Mouse (Mus musculus): ENCODE data around the gene Naip6.
"Not testable (repeated sequence)": the region's sequence is repeated elsewhere in the genome, so short reads cannot be mapped to it uniquely, and the experiment has no call there.

Gene Naip6

GRCm38 (mm10) chr13:100317256-100317893 lies at the start of gene Naip6:
Gene Naip6 (minus strand): TSS chr13:100317674.
- peak in 1 of 2 experiments; percentile 4 for DNase-seq (ENCODE audit: low spot score in 2 of 2)

DNA sequence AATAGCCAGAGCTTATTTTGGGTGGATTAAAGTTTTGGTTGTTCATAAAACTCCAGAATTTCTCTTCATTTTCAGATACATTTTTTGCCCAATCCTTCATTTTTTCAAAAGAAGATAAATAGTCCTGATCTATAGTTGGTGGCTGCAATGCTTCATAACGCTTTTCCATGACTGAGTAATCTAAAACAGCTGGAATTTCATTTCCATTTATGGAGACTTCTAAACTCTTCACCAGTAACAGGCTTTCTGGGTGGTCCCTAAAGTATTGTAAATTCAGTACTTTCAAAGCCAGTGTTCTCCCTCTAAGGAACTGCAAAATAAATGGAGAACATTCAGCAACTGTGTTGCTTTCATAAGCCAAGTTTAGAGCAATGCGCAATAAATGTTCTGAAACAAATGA lies 34.8 kb upstream of the Naip6 start:
- DNase-seq (ENCODE audit: low spot score in 2 of 2) = not testable (repeated sequence)

DNA sequence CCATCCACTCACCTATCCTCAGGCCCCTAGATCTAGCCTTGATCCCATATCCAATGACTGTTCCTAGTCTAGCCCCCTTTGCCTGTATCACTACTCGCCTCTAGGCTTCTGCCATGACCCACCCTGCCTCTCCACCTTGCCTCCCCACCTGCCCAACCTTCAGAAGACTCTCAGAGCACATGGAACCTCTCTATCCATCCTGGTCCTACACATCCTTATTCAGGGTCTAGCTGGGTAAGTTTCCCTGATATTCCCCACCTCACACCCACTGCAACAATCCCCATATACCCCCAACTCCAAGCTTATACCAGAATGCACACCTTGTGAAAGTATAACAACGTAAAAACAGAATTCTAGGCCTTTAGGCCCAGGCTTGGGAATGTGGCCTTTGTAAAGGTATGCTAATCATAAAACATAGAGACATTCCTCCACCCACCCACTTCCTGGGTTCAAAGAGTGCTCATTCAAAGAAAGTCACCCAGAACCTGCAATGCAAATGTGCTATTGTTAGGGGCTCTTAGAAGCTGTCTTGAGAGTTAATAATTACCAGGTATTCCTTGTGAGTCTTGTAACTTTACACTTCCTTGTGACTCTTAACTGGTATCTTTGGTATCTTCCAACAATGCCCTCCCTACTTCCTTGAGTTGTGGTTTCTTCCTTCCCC lies 32.2 kb upstream of the Naip6 start:
- DNase-seq (ENCODE audit: low spot score in 2 of 2) = not testable (repeated sequence)

DNA sequence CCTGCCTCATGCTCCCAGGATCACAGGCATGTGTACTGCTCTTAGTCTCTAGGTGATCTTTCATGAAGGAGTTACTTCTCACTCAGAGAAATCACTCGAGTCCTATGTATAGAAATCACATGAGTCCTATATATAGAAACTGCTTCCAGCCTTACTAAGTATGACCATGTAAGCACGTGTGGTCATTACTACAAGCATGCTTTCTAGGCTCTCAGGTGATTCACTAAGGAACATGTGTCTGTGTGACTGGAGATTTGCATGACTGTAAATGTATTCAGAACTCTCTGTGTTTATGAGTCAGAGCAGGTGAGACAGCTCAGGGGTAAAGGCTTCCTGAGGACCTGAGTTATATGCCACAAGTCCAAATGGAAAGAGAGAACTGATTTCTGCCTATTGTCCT lies 24.3 kb upstream of the Naip6 start:
- DNase-seq (ENCODE audit: low spot score in 2 of 2) = no peak

- DNase-seq (ENCODE audit: low spot score in 2 of 2) = not testable (repeated sequence)
These were observed 14.3 kb upstream of the Naip6 start for GRCm38 (mm10) chr13:100331728-100332127.

- not testable (repeated sequence) for DNase-seq (ENCODE audit: low spot score in 2 of 2)
These were observed 11.4 kb upstream of the Naip6 start for GRCm38 (mm10) chr13:100328899-100329298.

GRCm38 (mm10) chr13:100328029-100328428 lies 10.6 kb upstream of the Naip6 start:
- DNase-seq (ENCODE audit: low spot score in 2 of 2) = not testable (repeated sequence)

- not testable (repeated sequence) for DNase-seq (ENCODE audit: low spot score in 2 of 2)
These were observed 4.9 kb upstream of the Naip6 start for GRCm38 (mm10) chr13:100322266-100322837.

GRCm38 (mm10) chr13:100284611-100285010 lies 32.9 kb downstream of the Naip6 start:
- no peak for DNase-seq (ENCODE audit: low spot score in 2 of 2)

DNA sequence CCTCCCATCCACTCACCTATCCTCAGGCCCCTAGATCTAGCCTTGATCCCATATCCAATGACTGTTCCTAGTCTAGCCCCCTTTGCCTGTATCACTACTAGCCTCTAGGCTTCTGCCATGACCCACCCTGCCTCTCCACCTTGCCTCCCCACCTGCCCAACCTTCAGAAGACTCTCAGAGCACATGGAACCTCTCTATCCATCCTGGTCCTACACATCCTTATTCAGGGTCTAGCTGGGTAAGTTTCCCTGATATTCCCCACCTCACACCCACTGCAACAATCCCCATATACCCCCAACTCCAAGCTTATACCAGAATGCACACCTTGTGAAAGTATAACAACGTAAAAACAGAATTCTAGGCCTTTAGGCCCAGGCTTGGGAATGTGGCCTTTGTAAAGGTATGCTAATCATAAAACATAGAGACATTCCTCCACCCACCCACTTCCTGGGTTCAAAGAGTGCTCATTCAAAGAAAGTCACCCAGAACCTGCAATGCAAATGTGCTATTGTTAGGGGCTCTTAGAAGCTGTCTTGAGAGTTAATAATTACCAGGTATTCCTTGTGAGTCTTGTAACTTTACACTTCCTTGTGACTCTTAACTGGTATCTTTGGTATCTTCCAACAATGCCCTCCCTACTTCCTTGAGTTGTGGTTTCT lies 45.9 kb downstream of the Naip6 start:
- DNase-seq (ENCODE audit: low spot score in 2 of 2) = not testable (repeated sequence)

DNA sequence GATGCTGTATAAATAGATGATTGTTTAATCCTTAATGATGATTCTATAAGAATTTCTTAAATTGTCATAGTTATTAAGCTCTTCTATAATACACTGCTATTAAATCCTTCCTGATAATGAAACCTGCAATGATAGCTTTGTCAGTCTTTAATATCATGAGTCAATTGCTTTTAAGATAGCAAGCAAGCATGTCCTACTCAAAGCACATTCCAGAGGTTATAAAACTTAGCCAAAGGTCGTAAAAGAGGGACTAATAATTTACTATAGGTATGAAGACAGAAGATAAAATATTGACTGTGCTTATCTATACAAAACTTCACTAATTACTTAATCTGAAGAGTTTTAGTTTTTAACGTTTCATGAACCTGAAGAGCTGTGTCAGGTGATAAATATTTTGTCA lies 60.5 kb downstream of the Naip6 start:
- DNase-seq (ENCODE audit: low spot score in 2 of 2) = not testable (repeated sequence)

- DNase-seq (ENCODE audit: low spot score in 2 of 2) = not testable (repeated sequence)
These were observed 61.5 kb downstream of the Naip6 start for GRCm38 (mm10) chr13:100255925-100256324.

GRCm38 (mm10) chr13:100251897-100252296 lies 65.6 kb downstream of the Naip6 start:
- not testable (repeated sequence) for DNase-seq (ENCODE audit: low spot score in 2 of 2)

- peak in 1 of 2 experiments; percentile 2 for DNase-seq (ENCODE audit: low spot score in 2 of 2)
These were observed 70.5 kb downstream of the Naip6 start for GRCm38 (mm10) chr13:100246896-100247519.

DNA sequence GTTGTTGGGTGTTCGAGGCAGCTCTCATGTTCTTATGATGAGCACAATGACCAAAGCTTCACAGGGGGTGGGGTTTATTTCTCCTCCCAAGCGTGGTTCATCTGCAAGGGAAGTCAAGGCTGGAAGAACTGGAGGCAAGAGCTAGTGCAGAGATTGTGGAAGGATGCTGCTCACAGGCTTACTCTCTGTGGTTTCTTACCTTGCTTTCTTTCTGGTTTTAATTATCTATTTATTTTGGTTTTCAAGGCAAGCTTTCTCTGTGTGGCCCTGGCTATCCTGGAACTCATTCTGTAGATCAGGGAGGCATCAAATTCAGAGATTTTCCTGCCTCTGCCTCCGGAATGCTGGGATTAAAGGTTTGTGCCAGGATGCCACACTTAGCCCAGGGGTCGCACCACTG lies 71.3 kb downstream of the Naip6 start, which contains the start of gene Naip5:
Naip5 (minus strand) TSS at position 101 of the 400 bp plus-strand sequence.
- DNase-seq (ENCODE audit: low spot score in 2 of 2) = not testable (repeated sequence)

DNA sequence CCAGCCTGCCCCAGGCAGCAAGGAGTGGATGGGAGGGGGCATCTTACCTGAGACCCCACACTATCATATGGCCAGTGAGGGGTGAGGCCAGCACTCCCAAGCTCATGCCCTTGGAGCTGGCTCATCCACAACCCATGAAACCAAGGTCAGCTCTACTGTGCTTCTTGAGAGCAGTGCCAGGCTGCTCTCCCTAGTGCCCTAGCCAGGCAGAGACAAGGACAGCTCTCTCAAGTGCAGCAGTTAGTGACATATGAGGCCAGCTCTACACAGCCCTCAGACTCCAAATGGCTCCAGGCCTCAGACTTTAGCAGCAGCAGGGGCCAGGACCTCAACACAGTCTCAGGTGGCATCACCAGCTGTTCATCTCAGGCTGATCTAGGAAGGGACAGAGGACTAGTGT lies 73.8 kb downstream of the Naip6 start:
- no peak for DNase-seq (ENCODE audit: low spot score in 2 of 2)

All from spleen, postnatal 36 days (tissue).